Mouse (Mus musculus) neural tube, embryonic 15.5 days (tissue): Measurements from ENCODE around the gene Slc35b2. TPM values are rescaled to one million over a fixed set of nuclear protein-coding genes. Genes with fewer than 3 reads are reported as not detected.

Experiments used
- ATAC-seq: fragments of 200-750 bp; cut with Nextera tagmentation; 2 replicates; pipeline ENCODE4 v1.8.0; 2017; ENCODE audit warnings: mild to moderate bottlenecking, moderate TSS enrichment, moderate library complexity; ENCODE audit not compliant: low FRiP score
- H3K27ac ChIP-seq: fragments of 300-500 bp; sonication (generic); replicated peaks from 2 replicates; pipeline ENCODE4 v1.5.1; 2015; ENCODE audit warnings: mild to moderate bottlenecking, inconsistent platforms
- H3K27me3 ChIP-seq: fragments of 300-500 bp; sonication (generic); replicated peaks from 2 replicates; pipeline ENCODE4 v1.6.1; 2015; ENCODE audit warnings: inconsistent platforms
- H3K36me3 ChIP-seq: fragments of 300-500 bp; sonication (generic); 2 replicates; pipeline ENCODE4 v1.6.1; 2015; ENCODE audit warnings: inconsistent platforms
- H3K4me1 ChIP-seq: fragments of 300-500 bp; sonication (generic); 2 replicates; pipeline ENCODE4 v1.6.1; 2015; ENCODE audit warnings: inconsistent platforms
- H3K4me2 ChIP-seq: fragments of 300-500 bp; sonication (generic); 2 replicates; pipeline ENCODE4 v1.6.1; 2015; ENCODE audit warnings: inconsistent platforms, mild to moderate bottlenecking, moderate library complexity
- H3K4me3 ChIP-seq: fragments of 300-500 bp; sonication (generic); replicated peaks from 2 replicates; pipeline ENCODE4 v1.5.1; 2015; ENCODE audit warnings: mild to moderate bottlenecking, inconsistent platforms
- H3K9ac ChIP-seq: fragments of 300-500 bp; sonication (generic); replicated peaks from 2 replicates; pipeline ENCODE4 v1.6.1; 2015; ENCODE audit warnings: mild to moderate bottlenecking, inconsistent platforms
- H3K9me3 ChIP-seq: fragments of 300-500 bp; sonication (generic); replicated peaks from 2 replicates; pipeline ENCODE4 v1.6.1; 2016; ENCODE audit warnings: inconsistent platforms
- WGBS: fragments of 180-500 bp; shearing (Covaris S2); methylation state at CpG from one replicate; pipeline ENCODE4 v1.1.7; 2015; ENCODE audit warnings: mixed read lengths; 5-methylcytosine and 5-hydroxymethylcytosine counted together
- polyA plus RNA-seq: library from polyadenylated mRNA; unstranded; fragments of >200 nt; fragmentation: Nextera tagmentation; extraction: Ambion mirVana; gene quantifications from 2 replicates; pipeline ENCODE4 v1.2.1, GENCODE M21; 2015

The Slc35b2 gene
- polyA plus RNA-seq, 1 experiment from 2014 or later: 86.3 TPM

GRCm38 (mm10) chr17:45580958-45581477 lies 17.3 kb downstream of the Slc35b2 start:
- no peaks in the 10 kb centered on the region for H3K9me3 ChIP-seq
- no peak overlapping the region for H3K27ac ChIP-seq
- peaks cover 24% of the 10 kb centered on the region for H3K4me1 ChIP-seq
- H3K36me3 ChIP-seq: no peaks in the 10 kb centered on the region
- no peaks in the 10 kb centered on the region for H3K27me3 ChIP-seq
- no peak overlapping the region for H3K4me3 ChIP-seq
- no peak for ATAC-seq
- H3K4me2 ChIP-seq: peak overlapping the region; percentile 9; the same call in 1 of the 2 replicates
- no peak overlapping the region for H3K9ac ChIP-seq
- WGBS: 51% methylated on average over 12 of the region's 12 CpGs

DNA sequence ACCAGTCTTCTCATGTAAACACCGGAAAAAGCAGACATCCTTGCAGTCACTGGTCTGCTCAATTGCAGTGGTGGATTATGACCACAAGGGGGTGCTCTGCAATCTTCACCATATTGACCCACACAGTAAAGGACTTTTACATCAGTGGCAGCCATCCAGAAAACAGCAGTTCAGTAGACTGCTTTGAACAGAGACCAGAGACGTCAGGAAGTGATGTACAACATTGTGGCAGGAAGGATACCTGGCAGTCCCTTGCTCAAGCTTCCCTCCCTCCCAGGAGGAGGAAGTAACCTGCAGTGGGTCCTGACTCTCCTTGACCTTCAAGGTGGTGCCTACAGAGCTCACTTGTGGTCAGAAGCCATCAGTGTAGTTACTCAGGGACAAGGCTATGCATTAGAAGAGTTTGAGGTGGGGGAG lies 17.9 kb downstream of the Slc35b2 start:
- Histone ChIP-seq H3K4me1 (peaks cover 24% of the 10 kb centered on the region), H3K27ac (no peak overlapping the region), H3K36me3 (0 out of 2 replicates have a peak, but pooled peaks cover 4% of the 10 kb centered on the region), H3K4me3 (no peak overlapping the region), H3K4me2 (no peak overlapping the region), H3K9ac (no peak overlapping the region), H3K27me3 (no peaks in the 10 kb centered on the region), H3K9me3 (no peaks in the 10 kb centered on the region)
- ATAC-seq: peak; percentile 18; the same call in 1 of the 2 replicates
- WGBS: 11% methylated on average over 2 of the region's 2 CpGs

DNA sequence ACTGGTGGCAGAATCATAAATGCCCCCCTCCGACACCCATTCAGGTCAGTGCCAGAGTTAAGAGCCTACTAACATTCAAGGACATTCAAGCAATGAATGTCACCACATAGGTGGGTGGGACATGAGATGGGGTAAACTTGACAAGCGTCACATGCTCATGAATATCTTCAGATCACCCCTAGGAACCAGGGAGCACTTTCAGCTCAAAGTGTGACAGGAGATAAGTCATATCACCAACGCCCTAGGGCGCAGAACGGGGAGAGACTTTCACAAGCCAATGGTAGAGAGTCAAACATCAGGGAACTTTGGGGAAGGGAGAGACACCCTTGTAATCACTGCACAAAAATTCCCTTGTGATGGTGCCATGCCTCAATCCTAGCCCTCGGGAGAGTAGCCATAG lies 18.5 kb downstream of the Slc35b2 start:
- Histone ChIP-seq H3K27me3 (no peaks in the 10 kb centered on the region), H3K4me1 (peaks cover 24% of the 10 kb centered on the region), H3K36me3 (0 out of 2 replicates have a peak, but pooled peaks cover 4% of the 10 kb centered on the region), H3K9me3 (no peaks in the 10 kb centered on the region), H3K27ac (no peak overlapping the region), H3K9ac (no peak overlapping the region), H3K4me2 (no peak overlapping the region), H3K4me3 (no peak overlapping the region)
- no peak for ATAC-seq
- 94% methylated on average over 6 of the region's 6 CpGs for WGBS

DNA sequence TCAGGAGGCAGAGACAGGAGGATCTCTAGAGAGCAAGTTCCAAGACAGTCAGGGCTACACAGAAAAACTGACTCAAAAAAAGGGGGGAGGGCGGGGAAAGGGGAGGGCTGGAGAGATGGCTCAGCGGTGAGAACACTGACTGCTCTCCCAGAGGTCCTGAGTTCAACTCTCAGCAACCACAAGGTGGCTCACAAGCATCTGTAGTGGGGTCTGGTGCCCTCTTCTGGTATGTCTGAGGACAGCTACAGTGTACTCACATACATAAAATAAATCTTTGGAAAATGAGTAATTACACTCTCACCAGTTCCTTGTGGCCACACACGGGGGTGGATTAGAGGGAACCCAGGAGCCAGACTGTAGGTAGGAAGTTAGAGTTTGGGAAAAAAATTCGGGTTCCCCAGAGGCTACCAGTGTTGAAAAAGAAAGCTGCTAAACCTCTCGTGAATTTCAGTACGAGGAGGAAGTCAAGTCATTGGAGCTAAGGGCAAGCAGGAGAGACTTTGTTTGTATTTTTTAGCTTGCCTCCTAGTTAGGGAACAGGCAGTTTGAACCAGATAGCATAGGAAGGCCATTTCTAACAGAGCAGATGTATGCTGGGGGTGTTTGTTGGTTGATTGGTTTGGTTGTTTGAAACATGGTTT lies 19.2 kb downstream of the Slc35b2 start:
- Histone ChIP-seq H3K9ac (no peak overlapping the region), H3K4me2 (no peak overlapping the region), H3K9me3 (no peaks in the 10 kb centered on the region), H3K4me1 (peaks cover 24% of the 10 kb centered on the region), H3K36me3 (0 out of 2 replicates have a peak, but pooled peaks cover 4% of the 10 kb centered on the region), H3K4me3 (no peak overlapping the region), H3K27me3 (no peaks in the 10 kb centered on the region), H3K27ac (no peak overlapping the region)
- 77% methylated on average over 6 of the region's 6 CpGs for WGBS
- no peak for ATAC-seq

GRCm38 (mm10) chr17:45584096-45584896 lies 20.6 kb downstream of the Slc35b2 start:
- Histone ChIP-seq H3K4me3 (no peak overlapping the region), H3K9me3 (no peaks in the 10 kb centered on the region), H3K36me3 (0 out of 2 replicates have a peak, but pooled peaks cover 4% of the 10 kb centered on the region), H3K4me1 (peaks cover 24% of the 10 kb centered on the region), H3K27me3 (no peaks in the 10 kb centered on the region), H3K4me2 (no peak overlapping the region), H3K9ac (no peak overlapping the region), H3K27ac (peak overlapping the region; percentile 62)
- peak; percentile 61 for ATAC-seq
- WGBS: 37% methylated on average over 12 of the region's 12 CpGs

GRCm38 (mm10) chr17:45584939-45585678 lies 21.4 kb downstream of the Slc35b2 start:
- no peaks in the 10 kb centered on the region for H3K27me3 ChIP-seq
- no peak overlapping the region for H3K9ac ChIP-seq

DNA sequence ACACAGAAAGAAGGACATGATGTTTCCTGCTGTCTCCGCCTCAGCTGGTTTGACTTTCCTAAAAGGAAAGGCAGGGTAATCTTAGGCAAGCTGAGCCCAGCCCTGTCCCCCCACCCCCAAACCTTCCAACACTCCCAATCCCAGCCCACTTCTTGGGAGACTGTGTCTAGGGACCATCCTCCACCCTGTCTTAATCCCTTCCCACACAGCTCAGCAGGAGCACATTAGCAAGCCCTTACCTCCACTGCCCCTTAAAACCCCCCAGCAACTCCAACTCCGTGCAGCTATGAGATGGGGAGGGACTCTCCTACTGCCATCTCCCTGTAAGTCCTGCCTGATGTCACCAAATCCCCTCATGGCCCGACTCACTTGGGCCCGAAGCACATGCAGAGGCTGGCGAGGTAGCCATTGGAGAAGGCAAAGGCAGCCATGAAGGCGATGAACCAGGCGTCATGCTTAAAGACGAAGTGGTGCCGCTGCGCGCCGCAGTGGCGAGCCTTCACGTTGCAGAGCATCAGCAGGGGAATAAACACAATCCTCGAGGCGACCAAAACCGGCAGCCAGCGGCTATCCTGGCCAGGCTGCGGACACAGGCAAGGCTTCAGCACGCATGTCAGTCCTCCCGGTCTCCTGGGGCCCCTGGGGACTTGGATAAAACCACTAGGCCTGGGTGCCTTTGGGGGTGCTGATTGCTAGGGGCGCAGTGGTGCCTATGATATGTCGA lies 22.2 kb downstream of the Slc35b2 start:
- Histone ChIP-seq H3K36me3 (0 out of 2 replicates have a peak, but pooled peaks cover 4% of the 10 kb centered on the region), H3K4me2 (no peak overlapping the region), H3K27me3 (no peaks in the 10 kb centered on the region), H3K4me1 (peaks cover 23% of the 10 kb centered on the region), H3K27ac (peak overlapping the region; percentile 62), H3K9me3 (no peaks in the 10 kb centered on the region), H3K4me3 (no peak overlapping the region), H3K9ac (no peak overlapping the region)
- no peak for ATAC-seq
- 78% methylated on average over 23 of the region's 23 CpGs for WGBS

More at GRCm38 (mm10) chr17:45584939-45585678, 21.4 kb downstream of the Slc35b2 start:
- Histone ChIP-seq H3K27ac (peak overlapping the region; percentile 62), H3K4me2 (no peak overlapping the region), H3K4me3 (no peak overlapping the region), H3K9me3 (no peaks in the 10 kb centered on the region), H3K36me3 (0 out of 2 replicates have a peak, but pooled peaks cover 4% of the 10 kb centered on the region), H3K4me1 (peaks cover 24% of the 10 kb centered on the region)
- WGBS: 45% methylated on average over 14 of the region's 14 CpGs
- ATAC-seq: peak; percentile 35

DNA sequence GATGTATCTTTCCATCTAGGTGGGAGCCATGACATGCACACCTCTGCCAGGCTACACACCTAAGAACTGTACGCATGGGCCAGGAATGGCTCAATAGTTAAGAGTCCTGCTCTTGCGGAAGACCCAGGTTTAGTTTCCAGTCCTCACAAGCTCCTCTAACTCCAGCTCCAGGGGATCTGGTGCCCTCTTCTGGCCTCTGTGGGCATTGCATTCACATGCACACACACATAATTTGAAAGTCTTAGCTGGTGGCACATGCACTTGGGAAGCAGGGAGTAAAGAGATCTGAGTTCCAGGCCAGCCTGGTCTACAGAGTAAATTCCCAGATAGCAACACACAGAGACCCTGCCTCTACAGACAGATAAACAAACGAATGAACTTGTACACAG lies 22.8 kb downstream of the Slc35b2 start:
- Histone ChIP-seq H3K9ac (no peak overlapping the region), H3K4me1 (peaks cover 18% of the 10 kb centered on the region), H3K4me2 (no peak overlapping the region), H3K27me3 (no peaks in the 10 kb centered on the region), H3K27ac (no peak overlapping the region), H3K4me3 (no peak overlapping the region), H3K9me3 (no peaks in the 10 kb centered on the region), H3K36me3 (0 out of 2 replicates have a peak, but pooled peaks cover 4% of the 10 kb centered on the region)
- over 99% methylated on average over 3 of the region's 3 CpGs for WGBS
- ATAC-seq: no peak

DNA sequence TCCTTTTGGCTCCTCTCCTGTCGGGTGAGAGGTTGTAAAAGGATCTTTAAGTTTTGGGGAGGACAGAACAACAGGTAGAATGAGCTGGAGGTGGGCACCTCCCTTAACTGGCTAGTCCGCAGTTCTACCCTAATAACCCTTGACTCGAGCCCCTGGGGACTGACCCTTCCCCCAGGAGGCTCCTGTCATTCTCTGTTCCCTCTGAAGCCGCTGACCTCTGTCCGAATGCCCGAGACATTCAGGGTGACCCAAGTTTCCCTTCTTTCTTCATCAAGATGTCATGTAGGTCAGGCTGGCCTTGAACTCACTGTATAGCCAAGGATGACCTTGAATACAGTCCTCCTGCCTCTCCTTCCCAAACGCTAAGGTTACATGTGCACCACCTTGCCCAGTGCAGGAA lies 24.7 kb downstream of the Slc35b2 start:
- WGBS: 92% methylated on average over 7 of the region's 7 CpGs
- Histone ChIP-seq H3K4me3 (no peak overlapping the region), H3K9ac (no peak overlapping the region), H3K36me3 (0 out of 2 replicates have a peak, but pooled peaks cover 4% of the 10 kb centered on the region), H3K4me1 (peaks cover 33% of the 10 kb centered on the region), H3K27me3 (no peaks in the 10 kb centered on the region; the same call in 1 of the 2 replicates), H3K9me3 (no peaks in the 10 kb centered on the region), H3K27ac (no peak overlapping the region), H3K4me2 (no peak overlapping the region)
- ATAC-seq: no peak

GRCm38 (mm10) chr17:45589236-45589635 lies 25.6 kb downstream of the Slc35b2 start:
- Histone ChIP-seq H3K4me2 (no peak overlapping the region), H3K27ac (no peak overlapping the region), H3K4me1 (peaks cover 40% of the 10 kb centered on the region), H3K4me3 (no peak overlapping the region), H3K9ac (no peak overlapping the region), H3K9me3 (no peaks in the 10 kb centered on the region), H3K36me3 (0 out of 2 replicates have a peak, but pooled peaks cover 4% of the 10 kb centered on the region), H3K27me3 (peaks cover 4% of the 10 kb centered on the region; the same call in 1 of the 2 replicates)
- 99% methylated on average over 7 of the region's 7 CpGs for WGBS
- no peak for ATAC-seq
